9 mouse cellular contexts compared by ENCODE assay signal in genomic region chrX:93888966-93889365, GRCm38 (mm10). TPM values are rescaled to one million over a fixed set of nuclear protein-coding genes. Genes with fewer than 3 reads are reported as not detected.
DNase-seq lines count a peak whose midpoint lies in the region; ATAC-seq and TF ChIP-seq lines count a peak whose summit lies in the region.
"Had no signal": no experiment of that assay in that cellular context is flagged by ENCODE, and none has a peak within 500 bp of the region (broad histone marks: within the 10 kb centered on the region; RNA-seq: fewer than 3 reads in every experiment).

No protein-coding gene starts in this region.

- peak overlapping the region; percentile 49 for H3K4me3 ChIP-seq in heart, embryonic 16.5 days (ENCODE audit: low read length)
- H3K4me3 ChIP-seq in neural tube, embryonic 12.5 days = no peak overlapping the region
- no peak overlapping the region for H3K4me3 ChIP-seq in intestine, postnatal 0 days (ENCODE audit: low read depth, low read length)
- peak overlapping the region; percentile 39 for H3K4me3 ChIP-seq in stomach, embryonic 16.5 days (replicated peaks; ENCODE audit: low read length)

- H3K36me3 ChIP-seq in heart, embryonic 16.5 days (ENCODE audit: control insufficient read depth, insufficient read depth) = no peaks in the 10 kb centered on the region
- no peaks in the 10 kb centered on the region for H3K36me3 ChIP-seq in neural tube, embryonic 12.5 days
- no peaks in the 10 kb centered on the region for H3K36me3 ChIP-seq in intestine, postnatal 0 days (ENCODE audit: control insufficient read depth, insufficient read depth)
- H3K36me3 ChIP-seq in stomach, embryonic 16.5 days (ENCODE audit: control insufficient read depth, insufficient read depth, low read length) = no peaks in the 10 kb centered on the region

- peak overlapping the region; percentile 59 for H3K9ac ChIP-seq in heart, embryonic 16.5 days (ENCODE audit: low read length)
- no peak overlapping the region for H3K9ac ChIP-seq in neural tube, embryonic 12.5 days
- no peak overlapping the region for H3K9ac ChIP-seq in intestine, postnatal 0 days (ENCODE audit: low read depth, low read length)
- peak overlapping the region; percentile 50; the same call in 1 of the 2 replicates for H3K9ac ChIP-seq in stomach, embryonic 16.5 days (ENCODE audit: low read length)

- H3K9me3 ChIP-seq in heart, embryonic 16.5 days (replicated peaks; ENCODE audit: control insufficient read depth, low read length) = no peaks in the 10 kb centered on the region
- no peaks in the 10 kb centered on the region for H3K9me3 ChIP-seq in neural tube, embryonic 12.5 days
- no peaks in the 10 kb centered on the region for H3K9me3 ChIP-seq in intestine, postnatal 0 days (ENCODE audit: control insufficient read depth)
- H3K9me3 ChIP-seq in stomach, embryonic 16.5 days (replicated peaks; ENCODE audit: control insufficient read depth, low read length) = no peaks in the 10 kb centered on the region
- H3K9me3 ChIP-seq: megakaryocyte, embryonic 14.5 days had no signal

- H3K4me2 ChIP-seq in heart, embryonic 16.5 days (ENCODE audit: low read depth, low read length) = peak overlapping the region; percentile 62
- H3K4me2 ChIP-seq in neural tube, embryonic 12.5 days (replicated peaks) = peak overlapping the region; percentile 36; the same call in 1 of the 2 replicates
- peak overlapping the region; percentile 55 for H3K4me2 ChIP-seq in intestine, postnatal 0 days (replicated peaks; ENCODE audit: low read depth)
- peak overlapping the region; percentile 50 for H3K4me2 ChIP-seq in stomach, embryonic 16.5 days (ENCODE audit: low read depth, low read length)

- H3K27me3 ChIP-seq in heart, embryonic 16.5 days (ENCODE audit: control insufficient read depth, insufficient read depth, low read length) = 0 out of 2 replicates have a peak, but pooled peaks cover 4% of the 10 kb centered on the region
- H3K27me3 ChIP-seq in neural tube, embryonic 12.5 days (replicated peaks) = no peaks in the 10 kb centered on the region
- no peaks in the 10 kb centered on the region for H3K27me3 ChIP-seq in intestine, postnatal 0 days (replicated peaks; ENCODE audit: control insufficient read depth, insufficient read depth, low read length)
- H3K27me3 ChIP-seq in stomach, embryonic 16.5 days (ENCODE audit: control insufficient read depth, insufficient read depth, low read length) = no peaks in the 10 kb centered on the region; the same call in 1 of the 2 replicates

- no peak for ATAC-seq in heart, embryonic 16.5 days (replicated peaks; ENCODE audit: extremely low read depth, insufficient read depth, low FRiP score)
- ATAC-seq in neural tube, embryonic 12.5 days (ENCODE audit: low FRiP score, low read depth) = no peak
- no peak for ATAC-seq in intestine, postnatal 0 days
- ATAC-seq in stomach, embryonic 16.5 days (ENCODE audit: insufficient read depth, low FRiP score) = no peak
- no peak for ATAC-seq in erythroblast, adult 5-6 weeks (replicated peaks; ENCODE audit: low FRiP score, poor library complexity, severe bottlenecking)

- no peak for TF ChIP-seq CTCF in intestine, postnatal 0 days (IDR thresholded peaks at IDR 0.05; ENCODE audit: low read depth)

- DNase-seq in heart, adult 8-10 months (ENCODE audit: low spot score) = no peak
- no peak for DNase-seq in neural tube, embryonic 10.5 days (ENCODE audit: extremely low spot score, low spot score)
- DNase-seq in spleen, postnatal 4 days (ENCODE audit: low spot score in 2 of 2) = no peak

- H3K4me1 ChIP-seq in heart, embryonic 16.5 days (ENCODE audit: control insufficient read depth, insufficient read depth, low read length) = no peaks in the 10 kb centered on the region
- no peaks in the 10 kb centered on the region for H3K4me1 ChIP-seq in neural tube, embryonic 12.5 days
- no peaks in the 10 kb centered on the region for H3K4me1 ChIP-seq in intestine, postnatal 0 days (replicated peaks; ENCODE audit: control insufficient read depth, insufficient read depth, low read length)
- H3K4me1 ChIP-seq in stomach, embryonic 16.5 days (ENCODE audit: control insufficient read depth, insufficient read depth, low read length) = no peaks in the 10 kb centered on the region

- WGBS in heart, embryonic 16.5 days = 62% methylated on average over 8 of the region's 8 CpGs
- WGBS in neural tube, embryonic 12.5 days = 79% methylated on average over 8 of the region's 8 CpGs
- WGBS in intestine, postnatal 0 days = 76% methylated on average over 8 of the region's 8 CpGs
- WGBS in stomach, embryonic 16.5 days = 84% methylated on average over 8 of the region's 8 CpGs

- H3K27ac ChIP-seq in heart, embryonic 16.5 days (ENCODE audit: low read length) = peak overlapping the region; percentile 23; the same call in 1 of the 2 replicates
- no peak overlapping the region for H3K27ac ChIP-seq in neural tube, embryonic 12.5 days
- H3K27ac ChIP-seq in intestine, postnatal 0 days (ENCODE audit: low read depth, low read length) = no peak overlapping the region
- H3K27ac ChIP-seq in stomach, embryonic 16.5 days (ENCODE audit: low read length) = no peak overlapping the region

RNA-seq across cellular contexts. Expression of gene Pdk3, which starts 57.0 kb away (rescaled TPM):
- 101 TPM in 2 replicates for polyA plus RNA-seq in heart, embryonic 16.5 days (2015; fragmentation: Nextera tagmentation; extraction: Ambion mirVana)
- 1 to 10 TPM; 1.6 to 3.6 (median 2.6) TPM for total RNA-seq in heart, adult 8-10 months (2022)
- 42.6 and 43.6 TPM in 2 replicates for polyA plus RNA-seq in neural tube, embryonic 12.5 days (2016; fragmentation: Nextera tagmentation; extraction: Ambion mirVana)
- 44.2 and 45.7 TPM in 2 replicates for polyA plus RNA-seq in intestine, postnatal 0 days (2015; fragmentation: Nextera tagmentation; extraction: Ambion mirVana)
- polyA plus RNA-seq in stomach, embryonic 16.5 days (2015; fragmentation: Nextera tagmentation; extraction: Ambion mirVana) = 48.3 and 51.3 TPM in 2 replicates
- total RNA-seq in erythroblast, adult 5-6 weeks (2015; ENCODE audit: low replicate concordance) = 30.7 and 48.8 TPM in 2 replicates
- total RNA-seq in erythroblast, adult 5-6 weeks (2017; ENCODE audit: low replicate concordance) = 12.8 and 14.6 TPM in 2 replicates

Comparison
In these comparisons a context has a peak if more than half of its experiments do, and no peak if none do; other contexts are left out.
1. H3K4me3 ChIP-seq: peak in heart, embryonic 16.5 days (single experiment) and stomach, embryonic 16.5 days (single experiment); none in neural tube, embryonic 12.5 days (single experiment) and intestine, postnatal 0 days (single experiment).
2. H3K9ac ChIP-seq: peak in heart, embryonic 16.5 days (single experiment) and stomach, embryonic 16.5 days (single experiment); none in neural tube, embryonic 12.5 days (single experiment) and intestine, postnatal 0 days (single experiment).
3. Peak in every context shown above with its lines, with median percentiles within 50 percentile points of each other: H3K4me2 ChIP-seq.